Mouse (Mus musculus) macrophage (primary cell): Measurements from ENCODE around the gene Olfr976. TPM values are rescaled to one million over a fixed set of nuclear protein-coding genes. Genes with fewer than 3 reads are reported as not detected.

Source experiments
- polyA plus RNA-seq: library from polyadenylated mRNA; stranded (reverse); fragments of 250-400 nt; gene quantifications from 3 replicates; pipeline ENCODE4 v1.2.4, GENCODE M21; 2018; ENCODE audit warnings: inconsistent platforms

Olfr976 gene
- polyA plus RNA-seq, 1 experiment from 2014 or later, result not detected

Other genes with a start within 250 kb of the Olfr976 start
- not detected in 3 replicates for gene Olfr965, start 249.8 kb downstream of the Olfr976 start, polyA plus RNA-seq
- not detected in 3 replicates for gene Olfr150, start 230.2 kb downstream of the Olfr976 start, polyA plus RNA-seq
- not detected in 3 replicates for gene Olfr967, start 214.9 kb downstream of the Olfr976 start, polyA plus RNA-seq
- gene Olfr968, start 177.9 kb downstream of the Olfr976 start, polyA plus RNA-seq, result not detected in 3 replicates
- not detected in 3 replicates for gene Olfr969, start 170.2 kb downstream of the Olfr976 start, polyA plus RNA-seq
- gene Olfr970, start 152.3 kb downstream of the Olfr976 start, polyA plus RNA-seq, result not detected in 3 replicates
- not detected in 3 replicates for gene Olfr971, start 124.3 kb downstream of the Olfr976 start, polyA plus RNA-seq
- not detected in 3 replicates for gene Olfr972, start 94.7 kb downstream of the Olfr976 start, polyA plus RNA-seq
- not detected in 3 replicates for gene Olfr229, start 53.8 kb downstream of the Olfr976 start, polyA plus RNA-seq
- gene Olfr974, start 23.6 kb downstream of the Olfr976 start, polyA plus RNA-seq, result not detected in 3 replicates
- not detected in 3 replicates for gene Olfr975, start 9.1 kb downstream of the Olfr976 start, polyA plus RNA-seq
- gene Olfr978, start 31.0 kb upstream of the Olfr976 start, polyA plus RNA-seq, result not detected in 3 replicates
- gene Olfr979, start 42.3 kb upstream of the Olfr976 start, polyA plus RNA-seq, result not detected in 3 replicates
- not detected in 3 replicates for gene Olfr980, start 48.4 kb upstream of the Olfr976 start, polyA plus RNA-seq
- gene Olfr981, start 60.3 kb upstream of the Olfr976 start, polyA plus RNA-seq, result not detected in 3 replicates
- gene Olfr982, start 112.7 kb upstream of the Olfr976 start, polyA plus RNA-seq, result not detected in 3 replicates
- not detected in 3 replicates for gene Olfr983, start 132.5 kb upstream of the Olfr976 start, polyA plus RNA-seq
- not detected in 3 replicates for gene Olfr984, start 153.1 kb upstream of the Olfr976 start, polyA plus RNA-seq
- not detected in 3 replicates for gene Olfr985, start 169.1 kb upstream of the Olfr976 start, polyA plus RNA-seq
- not detected in 3 replicates for gene Tmem225, start 187.0 kb upstream of the Olfr976 start, polyA plus RNA-seq
- gene Olfr986, start 219.8 kb upstream of the Olfr976 start, polyA plus RNA-seq, result not detected in 3 replicates
- gene Zfp202, start 231.2 kb upstream of the Olfr976 start, polyA plus RNA-seq, result 3.4 to 4.8 TPM (median 4.1 TPM) in 3 replicates